Mouse (Mus musculus) embryonic fibroblast, embryonic 13.5 days (primary cell): Measurements from ENCODE around the gene C1qa. TPM values are rescaled to one million over a fixed set of nuclear protein-coding genes. Genes with fewer than 3 reads are reported as not detected.

Experiments used
- H3K27ac ChIP-seq: 2 replicates; pipeline ENCODE4 v1.5.1; 2012; ENCODE audit warnings: low read length, control low read depth, inconsistent platforms; ENCODE audit not compliant: insufficient read depth
- H3K4me1 ChIP-seq: 2 replicates; pipeline ENCODE4 v1.6.1; 2011; ENCODE audit warnings: low read length; ENCODE audit not compliant: control insufficient read depth, insufficient read depth
- H3K4me3 ChIP-seq: 2 replicates; pipeline ENCODE4 v1.5.1; 2011; ENCODE audit warnings: mild to moderate bottlenecking, control low read depth, low read length; ENCODE audit not compliant: insufficient read depth
- CTCF ChIP-seq: IDR thresholded peaks from 2 replicates; pipeline ENCODE4 v1.5.1; 2011; ENCODE audit warnings: mild to moderate bottlenecking, control low read depth, low read length, moderate library complexity, borderline replicate concordance; ENCODE audit not compliant: insufficient read depth
- POLR2A ChIP-seq: IDR thresholded peaks from 2 replicates; pipeline ENCODE4 v1.6.1; 2011; ENCODE audit warnings: low read depth, mild to moderate bottlenecking, control low read depth, low read length, moderate library complexity
- polyA plus RNA-seq: library from polyadenylated mRNA; stranded (reverse); fragments of >200 nt; gene quantifications from 2 replicates; pipeline ENCODE4 v1.2.4, GENCODE M21; 2011; ENCODE audit warnings: low read depth; ENCODE audit not compliant: missing spikeins, insufficient read length

The C1qa gene
- polyA plus RNA-seq, 1 experiment = 8.9 TPM

DNA sequence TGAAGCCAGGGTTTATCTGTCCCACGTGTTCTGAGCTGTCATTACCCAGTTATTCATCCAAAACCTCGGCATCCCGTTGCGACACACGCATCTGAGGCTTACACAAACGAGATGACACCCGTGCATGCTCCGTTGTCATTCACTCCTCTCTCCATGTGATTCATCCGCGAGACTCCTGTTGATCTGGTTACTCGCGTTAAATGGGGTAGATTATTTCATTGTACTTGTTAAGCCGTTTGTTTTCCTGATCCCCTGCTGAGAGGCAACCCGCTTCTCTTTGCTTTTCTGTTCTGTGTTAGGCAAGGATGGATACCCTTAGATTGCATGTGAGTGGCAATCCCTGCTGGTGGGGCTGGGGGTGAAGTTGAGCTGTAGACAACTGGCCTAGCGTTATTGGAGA, 27.2 kb upstream of the C1qa start:
- TF ChIP-seq POLR2A = no peak
- TF ChIP-seq CTCF = no peak
- H3K27ac ChIP-seq = no peak overlapping the region
- H3K4me1 ChIP-seq = no peaks in the 10 kb centered on the region
- H3K4me3 ChIP-seq = no peak overlapping the region

DNA sequence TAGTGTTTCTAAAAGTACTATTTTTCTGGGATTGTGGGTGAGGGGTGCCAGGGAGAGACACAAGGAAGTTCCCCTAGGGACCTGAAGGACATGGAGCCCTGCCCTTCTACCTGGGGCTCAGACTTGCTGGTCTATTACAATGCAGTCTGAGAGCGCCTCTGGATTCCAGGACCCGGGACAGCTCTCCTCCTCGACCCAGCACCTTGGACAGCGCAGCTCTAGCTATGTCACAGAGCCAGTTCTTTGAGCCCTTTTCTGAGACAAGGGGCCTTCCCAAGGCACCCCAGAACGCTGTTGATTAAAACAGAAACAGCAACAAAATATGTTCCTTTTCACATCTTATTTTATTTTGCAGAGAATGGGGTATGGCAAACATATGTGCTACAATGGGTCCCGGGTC, 25.9 kb upstream of the C1qa start:
- no peak for TF ChIP-seq POLR2A
- TF ChIP-seq CTCF = no peak
- Histone ChIP-seq H3K4me3 (no peak overlapping the region), H3K4me1 (no peaks in the 10 kb centered on the region), H3K27ac (no peak overlapping the region)

DNA sequence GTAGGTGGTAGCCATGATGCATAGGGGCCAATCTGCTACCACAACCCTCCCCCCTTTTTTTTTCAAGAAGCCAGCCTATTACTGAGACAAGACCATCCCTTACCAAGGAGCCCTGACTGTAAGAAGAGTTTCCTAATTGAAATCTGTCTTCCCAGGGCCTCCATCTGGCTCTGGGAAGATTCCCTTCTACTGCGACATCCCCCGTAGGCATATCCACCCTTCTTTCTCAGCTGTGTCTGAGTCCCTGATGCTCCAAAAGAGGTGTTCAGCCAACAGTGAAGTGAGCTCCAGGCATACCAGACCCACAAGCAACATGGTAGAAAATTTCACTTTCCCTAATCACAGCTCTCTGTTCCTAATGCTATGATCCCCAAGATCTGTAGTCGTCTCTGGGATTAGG, 20.9 kb upstream of the C1qa start:
- no peak for TF ChIP-seq POLR2A
- TF ChIP-seq CTCF = no peak

DNA sequence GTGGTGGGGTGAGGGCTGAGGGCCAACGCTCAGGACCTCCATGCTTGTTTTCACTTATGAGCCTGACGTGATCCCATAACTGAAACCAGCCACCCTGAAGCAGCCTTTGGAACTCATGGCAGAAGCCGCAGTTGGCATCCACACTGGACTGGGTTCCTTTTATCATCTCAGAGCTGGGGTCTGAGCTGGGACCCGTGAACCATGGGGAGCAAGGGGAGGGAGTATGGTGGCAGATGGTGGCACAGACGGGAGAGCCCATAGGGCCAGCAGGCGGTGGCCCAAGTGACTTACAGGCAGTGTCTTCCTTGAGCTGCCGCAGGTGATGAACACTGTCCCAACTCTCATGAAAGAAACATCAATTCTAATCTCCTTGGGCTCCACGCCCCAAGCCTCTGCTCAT, 20.2 kb upstream of the C1qa start:
- Histone ChIP-seq H3K4me1 (no peaks in the 10 kb centered on the region), H3K27ac (no peak overlapping the region), H3K4me3 (no peak overlapping the region)
- TF ChIP-seq CTCF (no peak), POLR2A (no peak)

More for the DNA sequence above, 20.9 kb upstream of the C1qa start:
- no peaks in the 10 kb centered on the region for H3K4me1 ChIP-seq
- no peak overlapping the region for H3K4me3 ChIP-seq
- no peak overlapping the region for H3K27ac ChIP-seq

DNA sequence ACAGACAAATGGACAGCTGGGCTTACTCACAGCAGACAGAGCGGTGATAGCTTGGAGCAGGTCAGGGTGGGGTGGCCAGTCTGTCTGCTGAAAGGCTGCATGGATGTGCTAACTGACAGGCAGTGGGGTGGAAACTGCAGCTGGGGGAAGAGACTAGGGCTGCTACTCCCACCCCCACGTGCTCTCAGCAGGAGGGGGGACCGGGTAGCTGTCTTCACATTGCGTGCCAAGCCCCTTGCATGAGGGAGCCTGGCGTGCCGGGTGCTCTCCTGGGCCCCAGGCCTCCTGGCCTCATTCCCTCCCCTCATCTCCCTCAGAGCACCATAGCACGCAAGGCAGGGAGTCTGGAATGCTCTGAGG, 18.5 kb upstream of the C1qa start:
- Histone ChIP-seq H3K4me1 (no peaks in the 10 kb centered on the region), H3K27ac (no peak overlapping the region), H3K4me3 (no peak overlapping the region)
- TF ChIP-seq CTCF (no peak), POLR2A (no peak)

DNA sequence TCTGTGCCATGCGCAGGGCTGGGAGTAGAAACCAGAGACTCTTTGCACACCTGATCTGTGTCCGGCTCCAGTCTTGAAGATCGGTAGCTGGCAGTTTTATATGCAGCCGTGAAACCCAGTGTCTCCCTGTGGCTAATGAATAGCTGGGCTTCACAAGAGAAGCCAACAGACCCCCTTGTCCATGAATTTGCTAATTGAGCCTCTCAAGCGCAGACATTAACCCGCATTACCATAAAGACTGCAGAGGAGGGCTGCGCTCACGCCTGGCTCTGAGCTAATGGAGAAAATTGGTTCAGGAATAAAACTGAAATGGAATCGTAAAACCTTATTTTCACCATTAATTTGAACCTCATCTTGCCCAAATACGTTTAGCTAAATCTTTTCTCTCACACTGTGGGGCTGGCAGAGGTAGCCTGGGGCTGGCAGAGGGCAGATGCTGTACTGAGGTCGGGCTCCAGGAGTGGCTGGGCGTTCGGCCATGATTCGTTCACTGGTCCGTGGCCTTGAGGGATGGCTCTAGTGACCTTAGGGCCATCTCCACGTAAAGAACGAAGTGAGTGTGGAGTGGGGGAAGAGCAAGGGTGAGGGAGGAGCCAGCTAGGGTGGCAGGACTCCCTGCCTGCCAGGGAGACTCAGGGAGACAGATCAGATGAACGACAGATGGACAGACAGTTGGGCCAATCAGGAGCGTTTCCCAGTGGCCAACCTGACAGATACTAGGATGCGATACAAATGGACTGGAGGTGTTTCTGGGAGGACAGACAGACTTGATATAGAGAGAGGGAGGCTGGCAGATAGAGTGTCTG, 18.0 kb upstream of the C1qa start:
- no peak overlapping the region for H3K4me3 ChIP-seq
- no peak overlapping the region for H3K27ac ChIP-seq
- no peaks in the 10 kb centered on the region for H3K4me1 ChIP-seq
- TF ChIP-seq CTCF = no peak
- TF ChIP-seq POLR2A = no peak

DNA sequence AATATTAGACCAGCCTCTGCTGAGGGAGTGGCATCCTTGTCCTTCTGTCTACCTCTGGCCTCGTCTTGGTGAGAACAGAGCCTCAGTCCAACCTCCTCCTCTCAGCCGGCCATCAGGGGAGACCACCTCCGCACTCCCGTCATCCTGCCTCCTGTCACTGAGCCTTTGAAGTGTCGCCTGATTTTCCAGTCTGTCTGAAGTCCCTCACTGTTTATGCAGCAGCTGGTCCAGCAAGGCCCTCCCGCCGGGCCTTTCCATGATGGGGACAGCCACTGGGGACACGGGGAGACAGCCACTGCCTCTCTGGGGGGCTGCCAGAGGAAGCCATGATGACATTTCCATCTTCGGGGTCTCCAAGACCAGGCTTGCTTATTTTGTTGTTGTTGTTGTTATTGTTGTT, 14.2 kb upstream of the C1qa start:
- Histone ChIP-seq H3K4me1 (no peaks in the 10 kb centered on the region), H3K4me3 (no peak overlapping the region), H3K27ac (no peak overlapping the region)
- TF ChIP-seq POLR2A (no peak), CTCF (no peak)

DNA sequence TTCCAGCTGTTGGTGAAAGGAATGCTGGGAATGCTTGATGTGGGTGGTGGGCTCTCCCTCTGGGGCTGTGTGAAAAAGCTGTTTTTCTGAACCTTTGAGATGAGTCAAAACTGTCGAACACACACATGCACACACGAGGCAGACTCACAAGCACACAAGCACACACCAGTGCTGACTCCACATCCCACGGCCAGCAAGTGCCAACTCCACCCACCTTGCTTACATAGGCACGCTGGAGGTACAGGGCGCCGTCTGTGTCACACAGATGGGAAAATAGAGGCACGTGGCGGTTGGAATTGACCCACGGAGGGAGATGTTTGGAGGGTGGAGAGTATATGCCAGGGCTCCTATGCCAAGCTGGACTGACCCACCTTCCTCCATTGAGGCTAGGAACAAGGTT, 13.2 kb upstream of the C1qa start:
- Histone ChIP-seq H3K4me1 (no peaks in the 10 kb centered on the region), H3K4me3 (no peak overlapping the region), H3K27ac (no peak overlapping the region)
- no peak for TF ChIP-seq POLR2A
- no peak for TF ChIP-seq CTCF

DNA sequence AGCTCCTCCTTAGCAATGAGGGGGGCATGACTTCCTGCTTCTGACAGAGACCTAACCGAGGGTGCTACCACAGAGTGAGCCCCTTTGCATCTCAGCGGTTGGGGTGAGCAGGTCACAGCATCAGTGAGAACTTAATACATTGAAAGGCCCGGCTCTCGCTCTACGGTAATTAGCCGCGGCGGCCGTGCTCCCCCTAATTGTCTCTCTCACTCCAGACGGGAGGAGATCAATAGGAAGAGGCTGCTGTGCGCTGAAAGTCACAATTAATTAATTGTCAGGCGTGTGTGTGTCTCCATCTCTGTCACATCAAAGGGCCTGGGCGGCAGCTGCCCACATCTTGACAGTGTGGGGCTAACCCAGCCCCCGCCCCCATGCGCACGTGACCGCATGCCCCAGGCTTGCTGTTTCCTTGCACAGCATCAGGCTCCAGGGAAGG, 12.6 kb upstream of the C1qa start:
- no peak overlapping the region for H3K27ac ChIP-seq
- H3K4me1 ChIP-seq = no peaks in the 10 kb centered on the region
- no peak overlapping the region for H3K4me3 ChIP-seq
- no peak for TF ChIP-seq POLR2A
- no peak for TF ChIP-seq CTCF

DNA sequence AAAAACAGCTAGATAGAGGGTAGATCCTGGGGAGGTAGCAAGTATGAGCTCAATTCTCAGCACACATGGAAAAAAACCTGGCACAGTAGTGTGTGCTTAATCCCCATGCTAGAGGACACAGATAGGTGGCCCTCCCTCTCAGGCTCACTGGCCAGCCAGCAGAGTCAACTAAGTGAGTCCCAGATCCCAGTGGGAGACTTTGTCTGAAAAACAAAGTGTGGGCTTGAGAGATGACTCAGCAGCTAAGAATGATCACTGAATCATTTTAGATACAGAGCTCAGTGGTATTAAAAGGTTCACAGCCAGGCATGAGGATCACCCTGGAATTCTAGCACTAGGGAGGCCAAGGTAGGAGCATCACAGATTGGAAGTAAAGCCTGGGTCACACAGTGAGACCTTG, 9.2 kb upstream of the C1qa start:
- TF ChIP-seq POLR2A (no peak), CTCF (no peak)
- H3K27ac ChIP-seq = no peak overlapping the region
- H3K4me3 ChIP-seq = no peak overlapping the region
- H3K4me1 ChIP-seq = no peaks in the 10 kb centered on the region

DNA sequence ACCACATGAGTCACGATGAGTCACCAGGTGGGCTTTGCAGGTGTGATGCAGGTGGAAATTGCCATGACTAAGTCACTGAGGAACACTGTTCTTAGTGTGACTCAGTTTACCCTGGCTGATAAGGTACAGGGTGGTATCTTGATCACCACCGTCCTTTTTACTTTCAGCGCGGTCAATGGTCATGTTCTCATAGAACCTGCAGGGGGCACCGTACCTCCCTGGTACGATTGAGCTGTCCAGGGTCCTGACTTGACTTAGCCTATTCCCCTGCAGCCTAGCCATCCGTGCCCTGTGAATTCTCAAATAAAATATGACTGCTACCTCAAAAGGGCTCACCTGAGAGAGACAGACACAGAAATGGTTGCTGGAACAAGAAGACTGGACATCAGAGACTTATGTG, 8.4 kb upstream of the C1qa start:
- no peaks in the 10 kb centered on the region for H3K4me1 ChIP-seq
- no peak overlapping the region for H3K27ac ChIP-seq
- H3K4me3 ChIP-seq = no peak overlapping the region
- TF ChIP-seq CTCF (peak; percentile 84; the same call in 1 of the 2 replicates), POLR2A (no peak)
